Mouse (Mus musculus) olfactory bulb, adult 2 months (tissue): ENCODE measurements around the gene Vwa3b. TPM values are rescaled to one million over a fixed set of nuclear protein-coding genes. Genes with fewer than 3 reads are reported as not detected.

Source experiments
- H3K27ac ChIP-seq: fragments of 200-500 bp; 2 replicates; pipeline ENCODE4 v1.5.1; 2012; ENCODE audit warnings: low read depth, low read length; ENCODE audit not compliant: insufficient read depth
- H3K4me1 ChIP-seq: fragments of 200-500 bp; 2 replicates; pipeline ENCODE4 v1.6.1; 2012; ENCODE audit warnings: low read length; ENCODE audit not compliant: control insufficient read depth, insufficient read depth
- H3K4me3 ChIP-seq: fragments of 200-500 bp; 2 replicates; pipeline ENCODE4 v1.5.1; 2012; ENCODE audit warnings: mild to moderate bottlenecking, low read depth, low read length, moderate library complexity; ENCODE audit not compliant: insufficient read depth
- CTCF ChIP-seq: fragments of 200-500 bp; IDR thresholded peaks from 2 replicates; pipeline ENCODE4 v1.5.1; 2012; ENCODE audit warnings: low read depth, mild to moderate bottlenecking, low read length, moderate library complexity; ENCODE audit not compliant: insufficient read depth
- POLR2A ChIP-seq: fragments of 200-500 bp; IDR thresholded peaks from 2 replicates; pipeline ENCODE4 v1.6.1; 2012; ENCODE audit warnings: mild to moderate bottlenecking, low read depth, low read length, moderate library complexity; ENCODE audit not compliant: insufficient read depth
- WGBS: fragments of 180-500 bp; shearing (Covaris S2); methylation state at CpG from one replicate; pipeline ENCODE4 v1.1.7; 2018; 5-methylcytosine and 5-hydroxymethylcytosine counted together
- polyA plus RNA-seq: library from polyadenylated mRNA; stranded (reverse); fragments of >200 nt; gene quantifications from 2 replicates; pipeline ENCODE4 v1.2.4, GENCODE M21; 2012; ENCODE audit warnings: low replicate concordance; ENCODE audit not compliant: missing spikeins, insufficient read depth, insufficient read length

Vwa3b gene
- polyA plus RNA-seq, 1 experiment, result not detected

GRCm38 (mm10) chr1:37214144-37214543 lies 187.7 kb downstream of the Vwa3b start, which contains the start of gene Cnga3:
Cnga3 (plus strand) TSS chr1:37214434.
- TF ChIP-seq POLR2A (no peak), CTCF (no peak)
- Histone ChIP-seq H3K4me3 (no peak within 1 kb of the TSS), H3K27ac (no peak within 1 kb of the TSS), H3K4me1 (peaks cover 6% of the 10 kb centered on the region; the same call in 1 of the 2 replicates)
- 96% methylated on average over 1 of the region's 1 CpGs for WGBS

- Histone ChIP-seq H3K4me1 (peaks cover 13% of the 10 kb centered on the region), H3K27ac (no peak overlapping the region), H3K4me3 (no peak overlapping the region)
- WGBS, result 21% methylated on average over 14 of the region's 14 CpGs
- TF ChIP-seq CTCF (no peak), POLR2A (no peak)
Measured at GRCm38 (mm10) chr1:37218386-37218785, 192.0 kb downstream of the Vwa3b start.

GRCm38 (mm10) chr1:37219593-37219992 lies 193.2 kb downstream of the Vwa3b start:
- H3K4me1 ChIP-seq, result peaks cover 13% of the 10 kb centered on the region
- TF ChIP-seq POLR2A, result no peak
- no peak for TF ChIP-seq CTCF
- H3K27ac ChIP-seq, result no peak overlapping the region
- no peak overlapping the region for H3K4me3 ChIP-seq
- 73% methylated on average over 5 of the region's 5 CpGs for WGBS

GRCm38 (mm10) chr1:37220134-37220907 lies 193.9 kb downstream of the Vwa3b start:
- H3K4me3 ChIP-seq, result no peak overlapping the region
- H3K4me1 ChIP-seq, result peaks cover 13% of the 10 kb centered on the region
- 24% methylated on average over 6 of the region's 6 CpGs for WGBS
- TF ChIP-seq POLR2A, result no peak
- H3K27ac ChIP-seq, result no peak overlapping the region

GRCm38 (mm10) chr1:37222002-37222401 lies 195.6 kb downstream of the Vwa3b start:
- TF ChIP-seq POLR2A (no peak), CTCF (no peak)

GRCm38 (mm10) chr1:37230404-37230803 lies 204.0 kb downstream of the Vwa3b start:
- WGBS, result 77% methylated on average over 6 of the region's 6 CpGs
- TF ChIP-seq CTCF (no peak), POLR2A (no peak)
- H3K27ac ChIP-seq, result no peak overlapping the region
- peaks cover 12% of the 10 kb centered on the region for H3K4me1 ChIP-seq
- H3K4me3 ChIP-seq, result no peak overlapping the region

More at GRCm38 (mm10) chr1:37222002-37222401, 195.6 kb downstream of the Vwa3b start:
- peaks cover 13% of the 10 kb centered on the region for H3K4me1 ChIP-seq
- H3K27ac ChIP-seq, result no peak overlapping the region
- no peak overlapping the region for H3K4me3 ChIP-seq
- WGBS, result 83% methylated on average over 7 of the region's 7 CpGs

- H3K27ac ChIP-seq, result no peak overlapping the region
- H3K4me1 ChIP-seq, result peaks cover 12% of the 10 kb centered on the region
- WGBS, result 45% methylated on average over 6 of the region's 6 CpGs
- no peak overlapping the region for H3K4me3 ChIP-seq
- no peak for TF ChIP-seq CTCF
- TF ChIP-seq POLR2A, result no peak
Measured at GRCm38 (mm10) chr1:37231295-37231701, 204.9 kb downstream of the Vwa3b start.

Other genes starting within 250 kb of the Vwa3b start
- gene Tmem131, start 82.9 kb upstream of the Vwa3b start, polyA plus RNA-seq, result 169 and 363 TPM in 2 replicates
- gene Cnga3, start 187.8 kb downstream of the Vwa3b start, polyA plus RNA-seq, result not detected in 2 replicates